In the genomic region with DNA sequence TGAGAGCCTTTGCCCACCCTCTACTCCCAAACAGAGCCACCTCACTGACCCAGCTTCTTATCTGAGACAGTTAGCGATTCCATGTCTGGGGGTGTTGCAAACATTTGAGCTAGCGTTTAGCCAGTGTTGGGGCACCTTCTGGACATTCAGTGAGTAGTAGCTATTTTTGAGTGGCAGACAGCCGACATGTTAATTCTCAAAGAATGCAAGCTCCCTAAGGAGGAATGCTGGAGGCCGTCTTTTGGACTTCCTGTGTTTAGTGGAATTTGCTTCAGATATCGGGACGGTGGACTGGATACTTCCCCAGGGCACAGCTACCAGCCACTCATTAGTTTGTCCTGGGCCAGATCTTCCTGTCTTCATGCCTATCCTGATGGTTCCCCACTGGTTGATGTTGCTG, we compare ENCODE assay signal across 17 mouse cellular contexts. TPM values are rescaled to one million over a fixed set of nuclear protein-coding genes. Genes with fewer than 3 reads are reported as not detected.
A peak's percentile ranks its signal among the peaks of the same experiment; 100 is the strongest.
DNase-seq lines count a peak whose midpoint lies in the region; ATAC-seq and TF ChIP-seq lines count a peak whose summit lies in the region.
"Had no signal": no experiment of that assay in that cellular context is flagged by ENCODE, and none has a peak within 500 bp of the region (broad histone marks: within the 10 kb centered on the region; RNA-seq: fewer than 3 reads in every experiment).

No protein-coding gene starts in this region.

- no peaks in the 10 kb centered on the region for H3K36me3 ChIP-seq in lung, embryonic 14.5 days (ENCODE audit: insufficient read depth)
- H3K36me3 ChIP-seq in heart, embryonic 10.5 days, result no peaks in the 10 kb centered on the region
- H3K36me3 ChIP-seq: embryonic facial prominence, embryonic 12.5 days; G1E; midbrain, embryonic 10.5 days had no signal

- no peak overlapping the region for H3K4me2 ChIP-seq in lung, embryonic 14.5 days
- H3K4me2 ChIP-seq: embryonic facial prominence, embryonic 12.5 days; hindbrain, embryonic 14.5 days had no signal

- TF ChIP-seq POLR2A in lung, adult 2 months (IDR thresholded peaks at IDR 0.05; ENCODE audit: borderline replicate concordance, extremely low read depth, low read depth, low read length), result no peak

- H3K9ac ChIP-seq in lung, embryonic 14.5 days, result no peak overlapping the region
- H3K9ac ChIP-seq: embryonic facial prominence, embryonic 12.5 days; hindbrain, embryonic 14.5 days had no signal

- no peaks in the 10 kb centered on the region for H3K9me3 ChIP-seq in lung, embryonic 14.5 days (ENCODE audit: low read depth, low read length)
- no peaks in the 10 kb centered on the region for H3K9me3 ChIP-seq in heart, embryonic 10.5 days
- H3K9me3 ChIP-seq: embryonic facial prominence, embryonic 12.5 days; G1E; midbrain, embryonic 10.5 days had no signal

- peak overlapping the region; percentile 59 for H3K27ac ChIP-seq in lung, embryonic 14.5 days (ENCODE audit: low read depth)
- peak overlapping the region; percentile 92 for H3K27ac ChIP-seq in heart, embryonic 10.5 days
- H3K27ac ChIP-seq: embryonic facial prominence, embryonic 12.5 days; hindbrain, embryonic 14.5 days; midbrain, embryonic 10.5 days had no signal

- no peak for TF ChIP-seq CTCF in lung, embryonic 14.5 days (IDR thresholded peaks at IDR 0.05; ENCODE audit: low read depth)
- no peak for TF ChIP-seq CTCF in lung, adult 2 months (IDR thresholded peaks at IDR 0.05; ENCODE audit: insufficient read depth, low read length)

- intact Hi-C loops in heart, postnatal 14 days (cut with DNase I), result no loop called here

- no peak overlapping the region for H3K4me3 ChIP-seq in lung, embryonic 14.5 days (ENCODE audit: low read depth, low read length)
- H3K4me3 ChIP-seq in lung, adult 2 months (replicated peaks; ENCODE audit: extremely low read depth, low read depth, low read length), result no peak overlapping the region
- H3K4me3 ChIP-seq in heart, embryonic 10.5 days, result no peak overlapping the region
- H3K4me3 ChIP-seq: embryonic facial prominence, embryonic 12.5 days; midbrain, embryonic 10.5 days had no signal

- peaks cover 38% of the 10 kb centered on the region for H3K4me1 ChIP-seq in lung, embryonic 14.5 days (ENCODE audit: insufficient read depth)
- H3K4me1 ChIP-seq in lung, adult 2 months (ENCODE audit: control insufficient read depth, insufficient read depth, low read length), result peaks cover 39% of the 10 kb centered on the region
- H3K4me1 ChIP-seq in heart, embryonic 10.5 days, result peaks cover 70% of the 10 kb centered on the region

- H3K27me3 ChIP-seq in lung, embryonic 14.5 days (ENCODE audit: insufficient read depth, low read length), result no peaks in the 10 kb centered on the region
- H3K27me3 ChIP-seq in heart, embryonic 10.5 days (ENCODE audit: insufficient read depth, poor library complexity, severe bottlenecking), result no peaks in the 10 kb centered on the region
- H3K27me3 ChIP-seq: embryonic facial prominence, embryonic 12.5 days had no signal

- DNase-seq in heart, adult 11 months, result peak; percentile 93
- DNase-seq in heart, postnatal 14 days, result no peak
- peak; percentile 60 for DNase-seq in lung, embryonic 14.5 days
- DNase-seq in lung, adult 2 months, result no peak
- no peak for DNase-seq in heart, embryonic 10.5 days (ENCODE audit: low spot score)
- peak; percentile 45 for DNase-seq in lung, postnatal 36 days
- no peak for DNase-seq in right cerebral cortex, postnatal 14 days
- no peak for DNase-seq in layer of hippocampus, postnatal 25 days (ENCODE audit: extremely low spot score in 1 of 2, low spot score in 1 of 2)
- DNase-seq: cerebellum, adult 18-20 months; kidney, postnatal 36 days; thymus, postnatal 25 days had no signal

- no peak for ATAC-seq in lung, embryonic 14.5 days (ENCODE audit: insufficient read depth)
- ATAC-seq: activated CD4-positive, CD25-positive, alpha-beta regulatory T cell, adult 4 months had no signal

- 14% methylated on average over 6 of the region's 6 CpGs for WGBS in lung, embryonic 14.5 days
- WGBS in lung, adult 2 months, result 29% methylated on average over 6 of the region's 6 CpGs
- WGBS in heart, embryonic 10.5 days, result 13% methylated on average over 6 of the region's 6 CpGs

RNA-seq across cellular contexts. Expression of a gene that starts 6.5 kb away (rescaled TPM):
- total RNA-seq in heart, postnatal 14 days (2021), result 10 to 100 TPM; 12.5 TPM
- 0.47 and 0.86 TPM in 2 replicates for polyA plus RNA-seq in lung, embryonic 14.5 days (2014; fragmentation: Nextera tagmentation; extraction: Ambion mirVana)
- polyA plus RNA-seq in lung, adult 2 months (2012; rRNA removed), result 19.8 and 22.0 TPM in 2 replicates
- polyA plus RNA-seq in heart, embryonic 10.5 days (2016; fragmentation: Nextera tagmentation; extraction: Ambion mirVana), result 0.07 and 0.51 TPM in 2 replicates
- under 1 TPM; 0.27 to 0.52 TPM for total RNA-seq in layer of hippocampus, postnatal 25 days (2021)
- polyA plus RNA-seq: activated CD4-positive, CD25-positive, alpha-beta regulatory T cell, adult 4 months; forebrain, embryonic 11.5 days had no signal

RNA-seq across cellular contexts. Expression of a gene that starts 32.7 kb away (rescaled TPM):
- 10 to 100 TPM; 41.9 to 50.2 TPM for total RNA-seq in heart, postnatal 14 days (2021)
- 179 and 191 TPM in 2 replicates for polyA plus RNA-seq in lung, embryonic 14.5 days (2014; fragmentation: Nextera tagmentation; extraction: Ambion mirVana)
- 29.0 and 32.0 TPM in 2 replicates for polyA plus RNA-seq in lung, adult 2 months (2012; rRNA removed)
- 177 and 178 TPM in 2 replicates for polyA plus RNA-seq in heart, embryonic 10.5 days (2016; fragmentation: Nextera tagmentation; extraction: Ambion mirVana)
- total RNA-seq in layer of hippocampus, postnatal 25 days (2021), result 100 to 1,000 TPM; 262 to 327 TPM

RNA-seq across cellular contexts. Expression of a gene that starts 37.4 kb away (rescaled TPM):
- 10 to 100 TPM; 19.4 to 20.4 TPM for total RNA-seq in heart, postnatal 14 days (2021)
- 11.5 and 11.8 TPM in 2 replicates for polyA plus RNA-seq in lung, embryonic 14.5 days (2014; fragmentation: Nextera tagmentation; extraction: Ambion mirVana)
- polyA plus RNA-seq in lung, adult 2 months (2012; rRNA removed), result 24.4 and 26.8 TPM in 2 replicates
- 6.4 and 7.4 TPM in 2 replicates for polyA plus RNA-seq in heart, embryonic 10.5 days (2016; fragmentation: Nextera tagmentation; extraction: Ambion mirVana)
- 1 to 10 TPM; 4.8 to 5.4 TPM for total RNA-seq in layer of hippocampus, postnatal 25 days (2021)

RNA-seq across cellular contexts. Expression of a gene that starts 52.4 kb away (rescaled TPM):
- total RNA-seq in heart, postnatal 14 days (2021), result not detected
- 0.12 and 0.13 TPM in 2 replicates for polyA plus RNA-seq in lung, embryonic 14.5 days (2014; fragmentation: Nextera tagmentation; extraction: Ambion mirVana)
- polyA plus RNA-seq in lung, adult 2 months (2012; rRNA removed), result 0.03 TPM in 1 of 2 replicates, not detected in the other
- not detected in 2 replicates for polyA plus RNA-seq in heart, embryonic 10.5 days (2016; fragmentation: Nextera tagmentation; extraction: Ambion mirVana)
- 100 to 1,000 TPM; 219 to 233 TPM for total RNA-seq in layer of hippocampus, postnatal 25 days (2021)
- polyA plus RNA-seq: activated CD4-positive, CD25-positive, alpha-beta regulatory T cell, adult 4 months had no signal

Comparison
In these comparisons a context has a peak if more than half of its experiments do, and no peak if none do; other contexts are left out.
1. DNase-seq: peak in heart, adult 11 months (single experiment), lung, embryonic 14.5 days (single experiment) and lung, postnatal 36 days (single experiment); none in heart, postnatal 14 days (0 of 2), lung, adult 2 months (single experiment), heart, embryonic 10.5 days (single experiment), right cerebral cortex, postnatal 14 days (single experiment) and layer of hippocampus, postnatal 25 days (0 of 2).
2. RNA of a gene that starts 6.5 kb away (polyA plus RNA-seq): 19.8 to 22.0 TPM in lung, adult 2 months; 0.47 to 0.86 TPM in lung, embryonic 14.5 days and 0.07 to 0.51 TPM in heart, embryonic 10.5 days; every median in the first group is over 10 times any median in the second.